Mouse (Mus musculus) lung, adult 10 weeks (tissue): ENCODE results near the gene Gm20838. TPM values are rescaled to one million over a fixed set of nuclear protein-coding genes. Genes with fewer than 3 reads are reported as not detected.

Experiments used
- polyA plus RNA-seq: library from polyadenylated mRNA; stranded (reverse); fragments of 350-450 nt; fragmentation: Illumina TruSeq; extraction: RNeasy Lipid Tissue Mini Kit (QIAGEN cat#74804); gene quantifications from one replicate; pipeline ENCODE4 v1.2.3, GENCODE M21; 2014; ENCODE audit warnings: low read depth, low replicate concordance; ENCODE audit not compliant: insufficient read depth

Gm20838 gene
- not detected for polyA plus RNA-seq

DNA sequence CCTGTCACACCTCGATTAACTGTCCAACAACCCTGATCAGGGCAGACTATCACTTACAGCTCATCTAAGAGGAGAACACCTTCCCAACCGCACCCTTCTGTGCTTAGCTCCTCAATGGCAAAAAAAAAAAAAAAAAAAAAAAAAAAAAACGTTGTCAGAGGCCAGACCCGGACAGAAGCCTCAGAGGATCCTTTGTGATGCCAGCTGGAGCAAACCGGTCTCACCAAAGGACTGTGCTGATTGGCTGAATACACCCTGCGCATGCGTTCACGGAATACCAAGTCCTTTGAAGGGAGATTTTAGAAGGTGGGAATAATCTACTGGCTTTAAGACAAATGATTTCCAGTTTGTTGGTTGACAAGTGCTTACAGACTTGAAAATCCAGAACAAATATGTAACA, at the start of gene Gm20838:
Gm20838 (minus strand) TSS at position 101 of the 400 bp plus-strand sequence.

